Mouse (Mus musculus) midbrain, embryonic 16.5 days (tissue): ENCODE results near the gene Rplp2. TPM values are rescaled to one million over a fixed set of nuclear protein-coding genes. Genes with fewer than 3 reads are reported as not detected.
A peak's percentile ranks its signal among the peaks of the same experiment; 100 is the strongest.

ENCODE experiments used
- ATAC-seq: fragments of 200-750 bp; cut with Nextera tagmentation; 2 replicates; pipeline ENCODE4 v1.8.0; 2017; ENCODE audit warnings: moderate TSS enrichment
- H3K27ac ChIP-seq: fragments of 300-500 bp; sonication (generic); 2 replicates; pipeline ENCODE4 v1.5.1; 2014; ENCODE audit warnings: mild to moderate bottlenecking, low read length, mixed read lengths
- H3K27me3 ChIP-seq: fragments of 300-500 bp; sonication (generic); 2 replicates; pipeline ENCODE4 v1.6.1; 2014; ENCODE audit warnings: low read depth, low read length, mixed read lengths; ENCODE audit not compliant: control insufficient read depth, insufficient read depth
- H3K36me3 ChIP-seq: fragments of 300-500 bp; sonication (generic); 2 replicates; pipeline ENCODE4 v1.6.1; 2014; ENCODE audit warnings: mild to moderate bottlenecking, low read length, moderate library complexity, mixed read lengths; ENCODE audit not compliant: control insufficient read depth, insufficient read depth
- H3K4me1 ChIP-seq: fragments of 300-500 bp; sonication (generic); 2 replicates; pipeline ENCODE4 v1.6.1; 2014; ENCODE audit warnings: mild to moderate bottlenecking, low read length, mixed read lengths; ENCODE audit not compliant: control insufficient read depth, insufficient read depth
- H3K4me2 ChIP-seq: fragments of 300-500 bp; sonication (generic); 2 replicates; pipeline ENCODE4 v1.6.1; 2014; ENCODE audit warnings: mild to moderate bottlenecking, low read length, mixed read lengths
- H3K4me3 ChIP-seq: fragments of 300-500 bp; sonication (generic); 2 replicates; pipeline ENCODE4 v1.5.1; 2014; ENCODE audit warnings: low read depth, mild to moderate bottlenecking, low read length, moderate library complexity, mixed read lengths
- H3K9ac ChIP-seq: fragments of 300-500 bp; sonication (generic); 2 replicates; pipeline ENCODE4 v1.6.1; 2014; ENCODE audit warnings: low read depth, low read length, mixed read lengths
- H3K9me3 ChIP-seq: fragments of 300-500 bp; sonication (generic); replicated peaks from 2 replicates; pipeline ENCODE4 v1.6.1; 2014; ENCODE audit warnings: mild to moderate bottlenecking, low read length, mixed read lengths; ENCODE audit not compliant: control insufficient read depth, poor library complexity, severe bottlenecking
- WGBS: fragments of 180-500 bp; shearing (Covaris S2); extraction: QIAGEN DNeasy Blood & Tissue Kit; methylation state at CpG from one replicate; pipeline ENCODE4 v1.1.7; 2014; 5-methylcytosine and 5-hydroxymethylcytosine counted together
- polyA plus RNA-seq: library from polyadenylated mRNA; unstranded; fragments of >200 nt; fragmentation: Nextera tagmentation; extraction: Ambion mirVana; gene quantifications from 2 replicates; pipeline ENCODE4 v1.2.1, GENCODE M21; 2015

Gene Rplp2
- polyA plus RNA-seq, 1 experiment from 2014 or later, result 607 TPM

DNA sequence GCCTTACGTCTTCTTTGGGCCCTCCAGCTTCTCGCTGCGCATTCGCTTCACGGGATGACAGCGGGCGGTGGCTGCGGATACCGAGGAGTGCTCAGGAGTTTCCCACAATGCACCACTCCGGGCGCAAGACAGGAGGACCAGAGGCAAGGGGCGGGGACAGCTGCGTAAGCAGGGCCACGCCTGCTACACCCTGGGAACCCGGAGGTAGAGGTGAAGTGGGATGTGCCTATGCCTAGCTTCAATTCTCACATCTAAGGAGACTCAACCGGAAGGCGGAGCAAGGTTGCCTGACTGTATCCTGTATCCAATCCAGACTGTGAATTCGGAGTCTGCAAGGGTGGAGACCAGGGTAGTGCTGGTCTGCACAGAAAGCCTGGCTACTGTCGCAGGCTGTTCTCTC, 17.9 kb upstream of the Rplp2 start, which contains the start of gene Cend1:
Gene Cend1, minus strand, starts transcription at position 182 of the 400 bp plus-strand sequence.
- H3K4me1 ChIP-seq, result peaks cover 30% of the 10 kb centered on the region
- peaks cover 41% of the 10 kb centered on the region for H3K36me3 ChIP-seq
- H3K9ac ChIP-seq, result peak within 1 kb of the TSS; percentile 86
- ATAC-seq, result peak; percentile 79
- WGBS, result 3% methylated on average over 19 of the region's 19 CpGs
- peak within 1 kb of the TSS; percentile 78 for H3K27ac ChIP-seq
- H3K4me2 ChIP-seq, result peak within 1 kb of the TSS; percentile 76
- H3K27me3 ChIP-seq, result no peaks in the 10 kb centered on the region
- H3K9me3 ChIP-seq, result no peaks in the 10 kb centered on the region
- H3K4me3 ChIP-seq, result peak within 1 kb of the TSS; percentile 55

- Histone ChIP-seq H3K4me1 (peaks cover 34% of the 10 kb centered on the region), H3K4me3 (peak overlapping the region; percentile 55), H3K36me3 (peaks cover 41% of the 10 kb centered on the region), H3K4me2 (peak overlapping the region; percentile 76), H3K27me3 (no peaks in the 10 kb centered on the region), H3K9me3 (no peaks in the 10 kb centered on the region), H3K9ac (peak overlapping the region; percentile 86), H3K27ac (no peak overlapping the region; the same call in 1 of the 2 replicates)
- WGBS, result 61% methylated on average over 9 of the region's 9 CpGs
- ATAC-seq, result 0 out of 2 replicates have a peak, but pooled peaks have one; percentile 12
Measured at GRCm38 (mm10) chr7:141429840-141430584, 17.2 kb upstream of the Rplp2 start.

DNA sequence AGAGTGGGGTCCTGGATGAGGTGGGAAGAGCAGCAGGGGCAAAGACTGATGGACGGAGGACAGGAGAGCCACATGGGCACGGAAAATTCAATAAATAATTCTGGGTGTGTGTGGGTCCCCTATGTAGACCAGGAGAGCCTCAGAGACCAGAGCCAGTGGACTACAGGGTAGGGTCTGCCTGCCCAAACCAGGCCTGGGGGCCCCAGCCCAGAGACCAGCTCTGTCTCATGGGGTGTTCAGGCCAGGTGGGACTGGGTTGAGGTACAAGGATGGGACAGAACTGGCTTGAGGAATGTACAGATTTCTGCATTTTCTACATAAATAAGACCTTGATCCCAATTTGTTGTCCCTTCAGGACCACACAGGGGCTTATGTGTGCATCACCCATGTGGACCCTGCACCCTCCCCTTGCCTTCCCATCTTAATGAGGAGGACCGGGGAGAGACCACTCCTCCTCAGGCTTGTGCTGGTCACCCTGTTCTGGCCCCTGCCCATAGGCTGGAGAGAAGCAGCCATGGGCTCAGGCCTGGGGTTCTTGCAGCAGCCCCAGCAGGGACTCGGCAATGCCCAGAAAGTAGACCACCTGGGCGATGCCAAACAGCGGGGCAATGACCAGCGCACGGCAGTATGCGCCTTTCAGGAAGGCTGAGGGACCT, 16.5 kb upstream of the Rplp2 start:
- Histone ChIP-seq H3K36me3 (peaks cover 41% of the 10 kb centered on the region), H3K27me3 (no peaks in the 10 kb centered on the region), H3K27ac (no peak overlapping the region), H3K4me2 (no peak overlapping the region), H3K9ac (no peak overlapping the region), H3K4me3 (no peak overlapping the region), H3K9me3 (no peaks in the 10 kb centered on the region), H3K4me1 (peaks cover 40% of the 10 kb centered on the region)
- 95% methylated on average over 9 of the region's 9 CpGs for WGBS
- ATAC-seq, result no peak

GRCm38 (mm10) chr7:141431434-141432185, 15.6 kb upstream of the Rplp2 start:
- Histone ChIP-seq H3K36me3 (peaks cover 35% of the 10 kb centered on the region), H3K9me3 (no peaks in the 10 kb centered on the region), H3K4me2 (no peak overlapping the region), H3K27ac (no peak overlapping the region), H3K4me3 (no peak overlapping the region), H3K9ac (0 out of 2 replicates have a peak overlapping the region, but pooled peaks have one; percentile 14), H3K4me1 (peaks cover 49% of the 10 kb centered on the region), H3K27me3 (no peaks in the 10 kb centered on the region)
- no peak for ATAC-seq
- WGBS, result 95% methylated on average over 19 of the region's 19 CpGs

GRCm38 (mm10) chr7:141432186-141432611, 15.0 kb upstream of the Rplp2 start:
- Histone ChIP-seq H3K4me1 (peaks cover 51% of the 10 kb centered on the region), H3K27ac (no peak overlapping the region), H3K9me3 (no peaks in the 10 kb centered on the region), H3K36me3 (peaks cover 32% of the 10 kb centered on the region), H3K9ac (no peak overlapping the region), H3K4me3 (no peak overlapping the region), H3K4me2 (no peak overlapping the region), H3K27me3 (no peaks in the 10 kb centered on the region)
- WGBS, result 91% methylated on average over 8 of the region's 8 CpGs
- ATAC-seq, result no peak

- Histone ChIP-seq H3K27me3 (no peaks in the 10 kb centered on the region), H3K4me3 (no peak overlapping the region; the same call in 1 of the 2 replicates), H3K36me3 (peaks cover 27% of the 10 kb centered on the region), H3K4me2 (peak overlapping the region; percentile 69), H3K4me1 (peaks cover 53% of the 10 kb centered on the region), H3K9me3 (no peaks in the 10 kb centered on the region), H3K9ac (peak overlapping the region; percentile 89), H3K27ac (no peak overlapping the region)
- WGBS, result 90% methylated on average over 6 of the region's 6 CpGs
- no peak for ATAC-seq
Measured at GRCm38 (mm10) chr7:141432741-141433516, 14.2 kb upstream of the Rplp2 start.

DNA sequence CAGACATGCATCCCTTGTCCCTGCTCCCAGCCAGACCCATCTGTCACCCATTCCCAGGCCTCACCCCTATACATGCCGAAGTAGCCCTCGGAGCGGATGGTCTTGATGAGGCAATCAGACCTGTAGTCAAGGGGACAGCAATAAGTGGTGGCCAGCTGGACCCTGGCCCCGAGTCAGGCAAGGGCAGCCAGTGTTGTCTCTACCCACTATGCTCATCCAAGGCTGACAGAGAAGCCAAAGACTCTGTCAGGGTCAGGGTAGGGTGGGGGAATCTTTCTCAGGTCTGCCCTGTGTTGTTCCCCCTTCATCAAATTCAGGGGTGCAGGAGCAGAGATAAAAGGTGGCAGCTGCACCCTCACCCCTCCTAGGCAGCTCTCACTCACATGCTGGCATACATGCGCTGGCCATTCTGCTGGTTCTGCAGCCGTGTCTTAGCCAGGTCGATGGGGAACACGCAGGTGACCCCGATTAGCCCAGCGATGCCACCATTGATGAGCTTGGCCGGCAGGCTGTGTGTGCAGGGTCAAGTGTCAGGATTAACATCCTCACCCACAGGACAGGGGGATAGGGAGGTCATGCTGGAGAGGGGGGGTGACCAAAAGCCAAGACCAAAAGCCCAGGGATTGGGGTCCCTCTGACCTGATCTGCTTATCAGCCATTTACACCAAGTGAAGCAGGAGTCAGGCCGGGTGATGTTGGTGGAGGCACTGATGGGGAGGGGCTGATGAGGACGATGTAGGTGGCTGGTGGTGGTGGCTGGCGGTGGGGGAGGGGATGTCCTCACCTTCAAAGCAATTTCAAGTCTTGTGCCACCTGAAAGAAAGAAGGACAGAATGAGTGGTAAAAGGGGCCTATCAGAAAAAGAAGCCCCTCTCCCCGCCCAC, 13.4 kb upstream of the Rplp2 start:
- peak overlapping the region; percentile 77 for H3K27ac ChIP-seq
- 64% methylated on average over 15 of the region's 15 CpGs for WGBS
- peak overlapping the region; percentile 69 for H3K4me2 ChIP-seq
- no peaks in the 10 kb centered on the region for H3K9me3 ChIP-seq
- H3K4me3 ChIP-seq, result peak overlapping the region; percentile 65
- H3K27me3 ChIP-seq, result no peaks in the 10 kb centered on the region
- ATAC-seq, result no peak
- H3K36me3 ChIP-seq, result peaks cover 27% of the 10 kb centered on the region
- H3K9ac ChIP-seq, result peak overlapping the region; percentile 89
- peaks cover 46% of the 10 kb centered on the region for H3K4me1 ChIP-seq
